8 mouse cellular contexts compared by ENCODE assay signal in genomic region chr7:116038024-116038423, GRCm38 (mm10). TPM values are rescaled to one million over a fixed set of nuclear protein-coding genes. Genes with fewer than 3 reads are reported as not detected.
DNase-seq lines count a peak whose midpoint lies in the region; ATAC-seq lines count a peak whose summit lies in the region.
"Had no signal": no experiment of that assay in that cellular context is flagged by ENCODE, and none has a peak within 500 bp of the region (broad histone marks: within the 10 kb centered on the region; RNA-seq: fewer than 3 reads in every experiment).

No protein-coding gene starts in this region.

- no peak for ATAC-seq in hindbrain, embryonic 14.5 days (ENCODE audit: low FRiP score)

- H3K27ac ChIP-seq in brown adipose tissue, adult 24 weeks (replicated peaks; ENCODE audit: low read depth, low read length): no peak overlapping the region
- H3K27ac ChIP-seq in hindbrain, embryonic 14.5 days: no peak overlapping the region
- H3K27ac ChIP-seq in midbrain, embryonic 10.5 days (replicated peaks): no peak overlapping the region
- H3K27ac ChIP-seq: liver, embryonic 15.5 days had no signal

- H3K9ac ChIP-seq in hindbrain, embryonic 14.5 days: 0 out of 2 replicates have a peak overlapping the region, but pooled peaks have one; percentile 7
- H3K9ac ChIP-seq: liver, embryonic 15.5 days had no signal

- peak overlapping the region; percentile 97 for H3K4me2 ChIP-seq in hindbrain, embryonic 14.5 days (replicated peaks)

- H3K9me3 ChIP-seq in hindbrain, embryonic 14.5 days (ENCODE audit: control insufficient read depth, low read length): no peaks in the 10 kb centered on the region
- no peaks in the 10 kb centered on the region for H3K9me3 ChIP-seq in midbrain, embryonic 10.5 days (replicated peaks)
- H3K9me3 ChIP-seq: liver, embryonic 15.5 days had no signal

- no peaks in the 10 kb centered on the region for H3K36me3 ChIP-seq in hindbrain, embryonic 14.5 days (replicated peaks; ENCODE audit: control insufficient read depth, insufficient read depth)
- no peaks in the 10 kb centered on the region for H3K36me3 ChIP-seq in midbrain, embryonic 10.5 days
- H3K36me3 ChIP-seq: liver, embryonic 15.5 days had no signal

- H3K4me1 ChIP-seq in brown adipose tissue, adult 24 weeks (ENCODE audit: control insufficient read depth, insufficient read depth, insufficient read length, low read length): peaks cover 2% of the 10 kb centered on the region; the same call in 1 of the 2 replicates
- H3K4me1 ChIP-seq in hindbrain, embryonic 14.5 days (replicated peaks; ENCODE audit: control insufficient read depth, insufficient read depth, low read length): peaks cover 33% of the 10 kb centered on the region; the same call in 1 of the 2 replicates
- H3K4me1 ChIP-seq in midbrain, embryonic 10.5 days: peaks cover 58% of the 10 kb centered on the region

- peak overlapping the region; percentile 7; the same call in 1 of the 2 replicates for H3K4me3 ChIP-seq in brown adipose tissue, adult 24 weeks (ENCODE audit: insufficient read depth, low read depth, low read length)
- peak overlapping the region; percentile 34; the same call in 1 of the 2 replicates for H3K4me3 ChIP-seq in hindbrain, embryonic 14.5 days (replicated peaks; ENCODE audit: low read length)
- H3K4me3 ChIP-seq in midbrain, embryonic 10.5 days: peak overlapping the region; percentile 59; the same call in 1 of the 2 replicates
- H3K4me3 ChIP-seq: liver, embryonic 15.5 days had no signal

- H3K27me3 ChIP-seq in hindbrain, embryonic 14.5 days (ENCODE audit: control insufficient read depth, insufficient read depth, low read length): peaks cover 78% of the 10 kb centered on the region
- peaks cover 84% of the 10 kb centered on the region for H3K27me3 ChIP-seq in midbrain, embryonic 10.5 days (ENCODE audit: low read depth, poor library complexity, severe bottlenecking)

- WGBS in hindbrain, embryonic 14.5 days: 1% methylated on average over 13 of the region's 13 CpGs
- under 1% methylated on average over 13 of the region's 13 CpGs for WGBS in midbrain, embryonic 10.5 days

- DNase-seq in embryo, embryonic 10 days (ENCODE audit: low spot score): peak; percentile 39
- no peak for DNase-seq in hindbrain, embryonic 14.5 days (ENCODE audit: low spot score)
- peak; percentile 46 for DNase-seq in midbrain, embryonic 10.5 days (ENCODE audit: low spot score)
- DNase-seq in cerebellum, postnatal 14 days: no peak
- DNase-seq in right cerebral cortex, postnatal 14 days: no peak
- no peak for DNase-seq in gastrocnemius, adult 18-20 months (ENCODE audit: low spot score)

RNA-seq across cellular contexts. Expression of gene Sox6, which starts 0.6 kb away (rescaled TPM):
- 15.1 and 24.8 TPM in 2 replicates for polyA plus RNA-seq in brown adipose tissue, adult 24 weeks (2012; ENCODE audit: insufficient read depth, insufficient read length, missing spikeins)
- 29.7 and 32.7 TPM in 2 replicates for polyA plus RNA-seq in hindbrain, embryonic 14.5 days (2014; fragmentation: Nextera tagmentation; extraction: Ambion mirVana)
- polyA plus RNA-seq in midbrain, embryonic 10.5 days (2016; fragmentation: Nextera tagmentation; extraction: Ambion mirVana): 25.5 and 31.8 TPM in 2 replicates
- total RNA-seq in gastrocnemius, adult 18-20 months (2021): 100 to 1,000 TPM; 138 to 186 TPM

RNA-seq across cellular contexts. Expression of gene 1110004F10Rik, which starts 1.2 kb away (rescaled TPM):
- polyA plus RNA-seq in brown adipose tissue, adult 24 weeks (2012; ENCODE audit: insufficient read depth, insufficient read length, missing spikeins): 60.2 and 68.8 TPM in 2 replicates
- 316 and 322 TPM in 2 replicates for polyA plus RNA-seq in hindbrain, embryonic 14.5 days (2014; fragmentation: Nextera tagmentation; extraction: Ambion mirVana)
- polyA plus RNA-seq in midbrain, embryonic 10.5 days (2016; fragmentation: Nextera tagmentation; extraction: Ambion mirVana): 370 and 371 TPM in 2 replicates
- total RNA-seq in gastrocnemius, adult 18-20 months (2021): 10 to 100 TPM; 44.7 to 46.5 TPM

RNA-seq across cellular contexts. Expression of gene Gm4353, which starts 46.4 kb away (rescaled TPM):
- not detected in 2 replicates for polyA plus RNA-seq in brown adipose tissue, adult 24 weeks (2012; ENCODE audit: insufficient read depth, insufficient read length, missing spikeins)
- 0.40 and 1.3 TPM in 2 replicates for polyA plus RNA-seq in hindbrain, embryonic 14.5 days (2014; fragmentation: Nextera tagmentation; extraction: Ambion mirVana)
- polyA plus RNA-seq in midbrain, embryonic 10.5 days (2016; fragmentation: Nextera tagmentation; extraction: Ambion mirVana): 0.71 and 1.0 TPM in 2 replicates
- total RNA-seq in gastrocnemius, adult 18-20 months (2021): 1 to 10 TPM; 1.5 to 1.9 TPM

Comparison
In these comparisons a context has a peak if more than half of its experiments do, and no peak if none do; other contexts are left out.
1. H3K4me3 ChIP-seq: peak in every context shown above with its lines; median percentile 59 in midbrain, embryonic 10.5 days; 34 in hindbrain, embryonic 14.5 days; 7 in brown adipose tissue, adult 24 weeks.
2. DNase-seq: peak in embryo, embryonic 10 days (single experiment) and midbrain, embryonic 10.5 days (single experiment); none in hindbrain, embryonic 14.5 days (single experiment), cerebellum, postnatal 14 days (0 of 2), right cerebral cortex, postnatal 14 days (single experiment) and gastrocnemius, adult 18-20 months (single experiment).